Mouse (Mus musculus): ENCODE results near the gene Sdccag8. TPM values are rescaled to one million over a fixed set of nuclear protein-coding genes. Genes with fewer than 3 reads are reported as not detected.

The Sdccag8 gene
- polyA plus RNA-seq, 1 experiment from 2014 or later = 29.4 TPM

DNA sequence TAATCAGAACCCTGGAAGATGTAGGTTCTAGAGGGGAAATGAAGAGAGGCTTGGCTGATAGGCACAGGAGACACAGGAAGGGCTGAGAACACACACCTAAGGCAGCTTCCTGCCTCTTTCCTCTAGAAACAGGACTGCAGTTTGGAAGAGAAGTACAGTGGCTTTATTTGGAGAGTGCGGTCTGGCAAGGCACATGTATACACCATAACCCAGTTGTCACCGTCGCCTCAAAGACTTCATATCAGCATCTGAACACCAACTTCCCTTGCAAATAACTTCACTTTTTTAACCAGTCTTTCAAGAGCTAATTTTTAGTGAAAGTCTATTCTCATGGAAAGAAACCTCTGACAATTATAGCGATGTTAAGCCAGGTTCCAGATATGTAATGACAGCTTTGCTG, 177.0 kb downstream of the Sdccag8 start:
- 95% methylated on average over 4 of the region's 4 CpGs for WGBS
- DNase-seq (ENCODE audit: low spot score, missing footprints) (no peak), ATAC-seq (ENCODE audit: low FRiP score) (no peak)
- no peaks in the 10 kb centered on the region for H3K9me3 ChIP-seq (ENCODE audit: control insufficient read depth, low read length)
- peaks cover 45% of the 10 kb centered on the region for H3K4me1 ChIP-seq (ENCODE audit: control insufficient read depth, insufficient read depth, low read length)
- H3K27ac ChIP-seq (ENCODE audit: low read depth, low read length) = no peak overlapping the region
- no peaks in the 10 kb centered on the region for H3K27me3 ChIP-seq (ENCODE audit: control insufficient read depth, insufficient read depth, low read length)
- no peak overlapping the region for H3K4me3 ChIP-seq (ENCODE audit: low read depth, low read length)
- H3K36me3 ChIP-seq (ENCODE audit: control insufficient read depth, insufficient read depth, low read length) = no peaks in the 10 kb centered on the region
- no peak overlapping the region for H3K4me2 ChIP-seq
- no peak overlapping the region for H3K9ac ChIP-seq (ENCODE audit: low read length)

DNA sequence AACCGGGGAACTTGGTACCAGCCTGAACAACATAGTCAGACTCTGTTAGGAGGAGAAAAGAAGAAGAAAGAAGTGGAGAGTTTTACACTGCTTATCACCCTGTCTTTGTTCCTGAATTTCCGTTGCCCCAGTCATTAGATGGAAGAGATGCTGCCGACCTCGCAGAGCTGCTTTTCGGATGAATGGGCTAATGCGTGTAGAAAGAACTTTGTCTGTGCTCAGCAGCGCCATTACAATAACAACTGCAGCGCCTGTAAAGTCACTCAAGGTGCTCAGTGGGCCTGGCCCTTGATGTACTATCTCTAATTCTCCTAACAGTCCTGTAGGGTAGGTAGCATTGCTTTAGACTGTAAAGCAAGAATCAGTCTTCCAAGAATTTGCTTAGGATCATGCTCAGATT, 178.1 kb downstream of the Sdccag8 start:
- no peak overlapping the region for H3K4me2 ChIP-seq
- H3K9ac ChIP-seq (ENCODE audit: low read length) = no peak overlapping the region
- H3K27ac ChIP-seq (ENCODE audit: low read depth, low read length) = no peak overlapping the region; the same call in 1 of the 2 replicates
- H3K27me3 ChIP-seq (ENCODE audit: control insufficient read depth, insufficient read depth, low read length) = no peaks in the 10 kb centered on the region
- H3K9me3 ChIP-seq (ENCODE audit: control insufficient read depth, low read length) = no peaks in the 10 kb centered on the region
- peaks cover 54% of the 10 kb centered on the region for H3K4me1 ChIP-seq (ENCODE audit: control insufficient read depth, insufficient read depth, low read length)
- no peak for ATAC-seq (ENCODE audit: low FRiP score)
- DNase-seq (ENCODE audit: low spot score, missing footprints) = no peak
- no peaks in the 10 kb centered on the region for H3K36me3 ChIP-seq (ENCODE audit: control insufficient read depth, insufficient read depth, low read length)
- no peak overlapping the region for H3K4me3 ChIP-seq (ENCODE audit: low read depth, low read length)
- 45% methylated on average over 8 of the region's 8 CpGs for WGBS

DNA sequence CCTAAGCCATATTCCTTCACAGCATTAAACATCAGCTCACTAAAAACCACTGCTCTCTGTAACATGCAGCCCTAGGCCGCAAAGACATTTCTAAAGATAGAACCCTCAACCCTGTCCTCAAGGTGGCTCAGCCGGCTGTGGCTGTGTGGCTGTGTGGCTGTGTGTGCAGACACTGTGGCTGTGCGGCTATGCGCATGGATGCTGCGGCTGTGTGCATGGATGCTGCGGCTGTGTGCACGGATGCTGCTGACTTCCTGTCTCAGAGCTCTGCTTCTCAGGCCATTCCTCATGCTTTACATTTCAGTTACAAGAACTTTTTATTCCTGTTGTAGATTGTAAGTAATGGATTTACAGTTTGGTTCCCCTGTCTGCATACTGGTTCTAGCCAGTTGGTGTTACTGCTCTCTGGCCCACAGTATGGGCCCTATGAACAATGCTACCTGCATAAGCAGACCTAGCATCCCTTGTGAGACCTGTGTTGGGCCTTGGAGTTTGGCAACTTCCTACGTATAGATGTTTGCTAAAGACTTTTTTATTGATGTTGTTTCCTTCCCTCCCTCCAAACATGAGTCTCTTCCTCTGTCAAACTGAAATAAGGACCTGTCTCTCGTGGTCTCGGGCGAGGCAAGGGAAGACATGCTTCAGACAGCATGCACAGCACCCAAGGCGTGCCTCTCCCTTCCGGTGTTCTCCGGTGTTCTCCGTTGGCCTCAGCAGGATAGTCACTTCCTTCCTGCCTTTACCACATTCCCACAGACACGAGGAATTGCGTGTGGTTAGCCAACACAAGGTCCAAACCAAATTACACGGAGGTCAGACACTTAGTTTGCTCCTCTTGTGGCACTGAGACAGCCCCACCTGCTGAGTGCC, 178.9 kb downstream of the Sdccag8 start:
- peak overlapping the region; percentile 43; the same call in 1 of the 2 replicates for H3K9ac ChIP-seq (ENCODE audit: low read length)
- no peak for DNase-seq (ENCODE audit: low spot score, missing footprints)
- H3K27me3 ChIP-seq (ENCODE audit: control insufficient read depth, insufficient read depth, low read length) = no peaks in the 10 kb centered on the region
- no peaks in the 10 kb centered on the region for H3K36me3 ChIP-seq (ENCODE audit: control insufficient read depth, insufficient read depth, low read length)
- H3K4me3 ChIP-seq (ENCODE audit: low read depth, low read length) = no peak overlapping the region
- no peak for ATAC-seq (ENCODE audit: low FRiP score)
- H3K4me1 ChIP-seq (ENCODE audit: control insufficient read depth, insufficient read depth, low read length) = peaks cover 62% of the 10 kb centered on the region
- no peak overlapping the region for H3K4me2 ChIP-seq
- WGBS = 78% methylated on average over 18 of the region's 18 CpGs
- H3K9me3 ChIP-seq (ENCODE audit: control insufficient read depth, low read length) = no peaks in the 10 kb centered on the region
- H3K27ac ChIP-seq (ENCODE audit: low read depth, low read length) = peak overlapping the region; percentile 93

DNA sequence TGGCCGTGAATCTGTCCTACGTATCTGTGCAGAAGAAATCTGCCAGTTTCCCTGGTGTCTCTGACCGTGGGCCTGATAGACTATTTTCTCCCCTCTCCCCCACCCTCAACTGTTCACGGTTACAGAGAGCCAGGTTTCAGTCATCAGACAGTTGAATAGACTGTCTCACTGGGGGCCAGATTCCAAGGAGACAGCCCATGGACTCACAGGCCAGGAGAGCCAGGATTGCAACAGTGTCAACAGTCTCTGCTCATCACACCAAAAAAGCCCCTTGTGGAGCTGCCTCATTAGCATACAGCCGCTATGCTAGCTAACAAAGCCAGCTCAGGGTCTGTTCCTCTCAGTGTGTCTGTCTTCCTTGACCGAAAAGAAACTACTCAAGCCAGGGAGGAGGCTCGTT, 179.6 kb downstream of the Sdccag8 start:
- no peak overlapping the region for H3K4me3 ChIP-seq (ENCODE audit: low read depth, low read length)
- peak overlapping the region; percentile 93 for H3K27ac ChIP-seq (ENCODE audit: low read depth, low read length)
- DNase-seq (ENCODE audit: low spot score, missing footprints) (peak; percentile 94), ATAC-seq (ENCODE audit: low FRiP score) (peak; percentile 85)
- no peaks in the 10 kb centered on the region for H3K9me3 ChIP-seq (ENCODE audit: control insufficient read depth, low read length)
- H3K27me3 ChIP-seq (ENCODE audit: control insufficient read depth, insufficient read depth, low read length) = no peaks in the 10 kb centered on the region
- no peak overlapping the region for H3K4me2 ChIP-seq
- WGBS = 7% methylated on average over 7 of the region's 7 CpGs
- no peaks in the 10 kb centered on the region for H3K36me3 ChIP-seq (ENCODE audit: control insufficient read depth, insufficient read depth, low read length)
- H3K4me1 ChIP-seq (ENCODE audit: control insufficient read depth, insufficient read depth, low read length) = peaks cover 67% of the 10 kb centered on the region
- H3K9ac ChIP-seq (ENCODE audit: low read length) = peak overlapping the region; percentile 43; the same call in 1 of the 2 replicates

DNA sequence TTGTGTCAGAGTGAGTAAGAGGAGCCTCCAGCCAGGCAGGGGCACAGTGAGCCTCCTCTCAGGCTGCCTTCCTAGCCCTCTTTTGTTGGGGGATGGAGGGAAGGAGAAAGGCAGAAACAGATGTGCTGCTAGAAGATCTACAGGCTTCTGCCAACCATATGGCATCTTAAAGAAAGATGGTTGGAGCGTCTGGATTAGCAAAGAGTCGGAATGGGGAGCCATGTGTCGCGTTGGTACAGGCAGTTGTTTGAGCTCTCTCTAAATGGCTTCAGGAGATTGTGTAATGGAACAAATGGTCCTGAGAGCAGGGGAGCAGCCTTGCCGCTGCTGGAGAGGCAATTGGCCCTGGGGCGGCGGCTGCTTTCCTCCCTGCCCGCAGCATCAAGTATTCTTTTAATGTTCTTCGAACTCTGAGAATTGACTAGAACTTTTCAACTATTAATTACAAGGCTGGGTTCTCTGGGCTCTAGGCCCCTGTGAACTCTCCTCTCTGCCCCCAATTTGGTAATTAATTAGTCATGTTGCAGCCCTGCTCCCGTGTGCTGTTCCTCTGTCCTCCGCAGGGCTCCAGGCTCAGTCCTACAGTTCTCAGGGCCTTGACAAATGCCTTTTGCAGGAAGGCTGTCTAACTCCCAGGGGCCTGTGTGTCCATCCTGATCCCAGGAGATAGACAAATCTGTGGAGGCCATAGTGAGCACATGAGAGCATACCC, 180.4 kb downstream of the Sdccag8 start:
- H3K9ac ChIP-seq (ENCODE audit: low read length) = peak overlapping the region; percentile 33
- H3K36me3 ChIP-seq (ENCODE audit: control insufficient read depth, insufficient read depth, low read length) = no peaks in the 10 kb centered on the region
- ATAC-seq (ENCODE audit: low FRiP score) (peak; percentile 30; the same call in 1 of the 2 replicates), DNase-seq (ENCODE audit: low spot score, missing footprints) (peak; percentile 95)
- no peaks in the 10 kb centered on the region for H3K9me3 ChIP-seq (ENCODE audit: control insufficient read depth, low read length)
- no peak overlapping the region for H3K4me2 ChIP-seq
- peak overlapping the region; percentile 93 for H3K27ac ChIP-seq (ENCODE audit: low read depth, low read length)
- no peaks in the 10 kb centered on the region for H3K27me3 ChIP-seq (ENCODE audit: control insufficient read depth, insufficient read depth, low read length)
- H3K4me1 ChIP-seq (ENCODE audit: control insufficient read depth, insufficient read depth, low read length) = peaks cover 68% of the 10 kb centered on the region
- WGBS = 26% methylated on average over 11 of the region's 11 CpGs
- no peak overlapping the region for H3K4me3 ChIP-seq (ENCODE audit: low read depth, low read length)

DNA sequence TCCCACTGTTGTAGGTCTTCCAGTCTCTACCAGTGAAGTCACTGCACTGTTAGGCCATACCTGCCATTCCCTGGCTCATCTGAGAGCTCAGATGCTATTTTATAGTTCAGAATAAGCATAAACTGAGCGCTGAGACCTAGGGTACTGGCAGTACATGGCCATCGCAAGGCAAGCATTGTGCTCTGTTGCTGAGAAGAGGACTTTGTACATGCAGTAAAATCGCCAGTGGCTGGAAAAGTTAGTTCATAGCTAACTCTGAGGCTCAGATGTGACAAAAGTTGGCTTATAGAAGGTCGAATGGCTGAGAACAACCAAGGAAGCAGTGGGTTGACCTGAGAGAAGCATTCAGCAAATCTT, 180.9 kb downstream of the Sdccag8 start:
- H3K27ac ChIP-seq (ENCODE audit: low read depth, low read length) = peak overlapping the region; percentile 93
- peaks cover 68% of the 10 kb centered on the region for H3K4me1 ChIP-seq (ENCODE audit: control insufficient read depth, insufficient read depth, low read length)
- H3K9ac ChIP-seq (ENCODE audit: low read length) = no peak overlapping the region; the same call in 1 of the 2 replicates
- ATAC-seq (ENCODE audit: low FRiP score) = no peak
- no peak overlapping the region for H3K4me3 ChIP-seq (ENCODE audit: low read depth, low read length)
- no peak for DNase-seq (ENCODE audit: low spot score, missing footprints)
- 63% methylated on average over 4 of the region's 4 CpGs for WGBS
- H3K9me3 ChIP-seq (ENCODE audit: control insufficient read depth, low read length) = no peaks in the 10 kb centered on the region
- no peaks in the 10 kb centered on the region for H3K27me3 ChIP-seq (ENCODE audit: control insufficient read depth, insufficient read depth, low read length)
- no peak overlapping the region for H3K4me2 ChIP-seq
- H3K36me3 ChIP-seq (ENCODE audit: control insufficient read depth, insufficient read depth, low read length) = no peaks in the 10 kb centered on the region

DNA sequence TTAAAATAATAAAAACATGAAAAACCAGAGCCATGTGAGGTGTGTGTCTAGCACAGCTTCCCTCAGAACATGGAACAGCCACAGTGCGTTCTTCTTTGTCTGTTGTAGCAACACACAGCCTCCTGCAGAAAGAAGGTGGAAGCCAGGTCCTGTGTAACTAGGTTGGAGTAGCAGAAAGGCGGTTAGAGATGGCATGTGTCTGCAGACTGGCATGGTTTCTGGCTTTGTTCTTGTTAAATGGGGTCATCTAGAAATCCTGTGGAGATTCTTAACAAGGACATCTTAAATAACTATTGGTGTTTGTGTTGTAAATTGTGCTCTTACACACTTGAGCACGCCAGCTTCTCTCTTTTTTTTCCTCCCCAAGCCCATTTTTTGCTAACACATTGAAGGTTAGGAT, 181.7 kb downstream of the Sdccag8 start:
- peak; percentile 85 for DNase-seq (ENCODE audit: low spot score, missing footprints)
- H3K27ac ChIP-seq (ENCODE audit: low read depth, low read length) = no peak overlapping the region; the same call in 1 of the 2 replicates
- no peaks in the 10 kb centered on the region for H3K27me3 ChIP-seq (ENCODE audit: control insufficient read depth, insufficient read depth, low read length)
- no peak overlapping the region for H3K4me3 ChIP-seq (ENCODE audit: low read depth, low read length)
- H3K4me1 ChIP-seq (ENCODE audit: control insufficient read depth, insufficient read depth, low read length) = peaks cover 68% of the 10 kb centered on the region
- no peaks in the 10 kb centered on the region for H3K36me3 ChIP-seq (ENCODE audit: control insufficient read depth, insufficient read depth, low read length)
- ATAC-seq (ENCODE audit: low FRiP score) = no peak
- no peak overlapping the region; the same call in 1 of the 2 replicates for H3K9ac ChIP-seq (ENCODE audit: low read length)
- 76% methylated on average over 3 of the region's 3 CpGs for WGBS
- H3K9me3 ChIP-seq (ENCODE audit: control insufficient read depth, low read length) = no peaks in the 10 kb centered on the region
- no peak overlapping the region for H3K4me2 ChIP-seq

DNA sequence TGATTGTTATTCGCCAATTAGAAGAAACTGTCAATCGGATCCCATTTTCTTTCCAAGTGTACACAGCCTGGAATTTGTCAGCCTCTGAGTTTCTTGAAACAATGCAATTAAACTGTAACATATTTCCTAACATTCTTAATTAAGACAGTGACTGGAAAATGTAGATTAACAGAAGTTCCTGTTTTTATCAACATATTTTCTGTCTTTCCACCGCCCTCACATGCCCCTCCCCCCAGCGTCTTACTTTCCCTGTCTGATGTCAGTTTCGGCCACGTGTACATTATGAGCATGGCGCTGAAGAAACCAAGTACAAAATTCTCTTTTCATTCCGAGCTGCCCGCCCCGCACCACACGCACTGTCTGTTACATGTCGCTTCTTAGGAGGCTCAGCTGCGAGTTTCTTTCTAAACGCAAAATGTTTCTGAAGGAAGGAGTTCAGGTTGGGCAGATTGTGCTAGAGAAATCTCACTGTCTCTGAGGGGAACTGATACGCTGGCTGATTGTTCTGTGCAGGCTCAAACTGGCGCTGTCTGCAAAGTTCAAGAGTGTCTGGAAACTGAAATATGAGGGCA, 182.3 kb downstream of the Sdccag8 start:
- Histone ChIP-seq H3K9ac (ENCODE audit: low read length) (peak overlapping the region; percentile 75), H3K4me2 (peak overlapping the region; percentile 46), H3K9me3 (ENCODE audit: control insufficient read depth, low read length) (no peaks in the 10 kb centered on the region), H3K27ac (ENCODE audit: low read depth, low read length) (peak overlapping the region; percentile 95), H3K36me3 (ENCODE audit: control insufficient read depth, insufficient read depth, low read length) (no peaks in the 10 kb centered on the region), H3K27me3 (ENCODE audit: control insufficient read depth, insufficient read depth, low read length) (no peaks in the 10 kb centered on the region), H3K4me3 (ENCODE audit: low read depth, low read length) (no peak overlapping the region), H3K4me1 (ENCODE audit: control insufficient read depth, insufficient read depth, low read length) (peaks cover 68% of the 10 kb centered on the region)
- 31% methylated on average over 16 of the region's 16 CpGs for WGBS
- peak; percentile 94 for DNase-seq (ENCODE audit: low spot score, missing footprints)
- ATAC-seq (ENCODE audit: low FRiP score) = no peak

DNA sequence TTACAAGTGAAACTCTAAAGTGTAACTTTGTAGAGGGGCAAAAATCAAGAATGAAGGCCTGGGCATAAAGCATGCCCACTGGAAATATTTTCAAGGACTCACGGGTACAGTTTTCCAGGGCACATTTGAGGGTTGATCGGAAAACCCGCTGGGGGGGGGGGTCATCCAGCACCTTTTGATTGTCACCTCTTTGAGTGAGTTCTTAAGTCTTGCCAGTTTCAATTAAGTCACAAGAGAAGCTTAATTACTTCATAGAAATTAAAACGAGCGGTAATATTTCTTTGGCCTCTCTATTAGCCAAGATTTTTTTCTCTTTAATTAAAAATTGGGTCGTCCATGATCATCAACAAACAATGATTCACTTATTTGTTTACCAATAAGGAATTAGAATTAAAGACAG, 182.8 kb downstream of the Sdccag8 start:
- peak overlapping the region; percentile 95 for H3K27ac ChIP-seq (ENCODE audit: low read depth, low read length)
- no peaks in the 10 kb centered on the region for H3K36me3 ChIP-seq (ENCODE audit: control insufficient read depth, insufficient read depth, low read length)
- no peak for DNase-seq (ENCODE audit: low spot score, missing footprints)
- H3K27me3 ChIP-seq (ENCODE audit: control insufficient read depth, insufficient read depth, low read length) = no peaks in the 10 kb centered on the region
- peak overlapping the region; percentile 46 for H3K4me2 ChIP-seq
- peak overlapping the region; percentile 75 for H3K9ac ChIP-seq (ENCODE audit: low read length)
- 18% methylated on average over 6 of the region's 6 CpGs for WGBS
- no peaks in the 10 kb centered on the region for H3K9me3 ChIP-seq (ENCODE audit: control insufficient read depth, low read length)
- H3K4me1 ChIP-seq (ENCODE audit: control insufficient read depth, insufficient read depth, low read length) = peaks cover 65% of the 10 kb centered on the region
- ATAC-seq (ENCODE audit: low FRiP score) = no peak
- no peak overlapping the region; the same call in 1 of the 2 replicates for H3K4me3 ChIP-seq (ENCODE audit: low read depth, low read length)

Data from midbrain, embryonic 11.5 days (tissue).